Mouse (Mus musculus) cerebellum, adult 2 months (tissue): ENCODE results near the gene Hoxd4.

Experiments
- CTCF ChIP-seq: fragments of 200-500 bp; IDR thresholded peaks from 2 replicates; pipeline ENCODE4 v1.5.1; 2011; ENCODE audit warnings: low read depth, mild to moderate bottlenecking, control low read depth, low read length, moderate library complexity, borderline replicate concordance; ENCODE audit not compliant: insufficient read depth
- POLR2A ChIP-seq: fragments of 200-500 bp; IDR thresholded peaks from 2 replicates; pipeline ENCODE4 v1.6.1; 2011; ENCODE audit warnings: low read length, control low read depth, borderline replicate concordance; ENCODE audit not compliant: insufficient read depth

- TF ChIP-seq POLR2A: no peak
- TF ChIP-seq CTCF: no peak
These were observed 13.4 kb downstream of the Hoxd4 start for GRCm38 (mm10) chr2:74725171-74725570.
